Mouse (Mus musculus) gastrocnemius, postnatal 14 days (tissue): ENCODE data around the gene Ccdc9b. TPM values are rescaled to one million over a fixed set of nuclear protein-coding genes. Genes with fewer than 3 reads are reported as not detected.
A peak's percentile ranks its signal among the peaks of the same experiment; 100 is the strongest.

Source experiments
- DNase-seq: peaks from one replicate; pipeline ENCODE4 v3.0.0; 2021; ENCODE audit warnings: mixed read lengths
- intact Hi-C: fragments of 180-260 bp; cut with DNase I; formaldehyde crosslinking; loops from one replicate; pipeline ENCODE4 v1.15.1; 2025; ENCODE audit warnings: low total_unique reads
- total RNA-seq, 2 experiments: library from RNA; stranded (reverse); gene quantifications; 2 replicates each; pipeline ENCODE4 v1.2.3; 2021

Gene Ccdc9b
- total RNA-seq, 2 experiments from 2014 or later, result 6.8 to 6.9 TPM

DNA sequence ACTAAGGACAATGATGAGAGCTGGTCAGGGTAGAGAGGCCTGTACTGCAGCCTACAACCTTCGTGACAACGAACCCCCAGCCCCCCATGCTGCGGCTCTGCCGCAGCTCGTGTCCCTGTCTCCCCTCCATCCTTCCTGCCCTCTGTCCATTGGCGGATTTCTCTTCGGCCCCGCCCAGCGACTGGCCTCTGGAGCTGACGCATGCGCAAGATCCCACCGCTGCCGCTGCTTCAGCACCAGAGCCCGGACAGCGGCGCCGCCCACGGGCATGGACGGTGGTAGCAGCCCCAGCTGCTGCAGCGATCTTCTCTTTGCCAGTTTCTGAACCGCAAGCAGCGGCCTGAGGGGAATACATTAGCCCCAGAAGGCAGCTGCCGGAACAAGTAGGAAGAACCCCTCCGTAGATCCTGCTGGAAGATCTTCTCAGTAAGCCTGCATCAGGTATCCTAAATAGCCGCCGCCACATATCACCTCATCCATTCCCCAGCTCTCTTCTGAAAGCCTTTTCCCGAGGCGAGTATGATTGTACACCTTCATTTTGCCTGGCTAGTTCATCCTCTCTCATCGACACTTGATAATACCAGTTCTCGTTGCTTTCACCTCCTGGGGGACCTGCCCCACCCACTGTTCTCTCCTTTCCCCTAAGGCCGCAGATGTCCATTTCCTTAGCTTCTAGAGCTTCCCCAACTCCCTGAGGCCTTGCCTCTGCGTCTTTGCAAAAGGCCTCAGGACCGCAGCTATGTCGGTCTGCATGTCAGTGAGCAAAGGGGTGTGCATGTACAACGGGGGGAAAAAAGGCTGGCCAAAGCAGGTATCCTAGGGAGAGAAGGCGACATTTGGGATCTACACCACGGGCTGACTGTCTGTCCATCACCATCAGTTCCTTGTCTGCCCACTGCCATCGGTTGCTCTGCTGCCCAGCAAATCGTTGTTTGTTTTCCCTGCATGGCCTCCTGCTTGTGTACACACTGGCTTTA lies 17.3 kb upstream of the Ccdc9b start, which contains the start of gene Disp2:
TSS of gene Disp2 (plus strand) at position 216 of the 977 bp plus-strand sequence.
- intact Hi-C loops, result loop anchor here (5.0 to 10.0 kb wide), 2 partner anchors 75 to 103 kb away; partner anchors contain the start of gene Ankrd63
- DNase-seq, result peak; percentile 93

DNA sequence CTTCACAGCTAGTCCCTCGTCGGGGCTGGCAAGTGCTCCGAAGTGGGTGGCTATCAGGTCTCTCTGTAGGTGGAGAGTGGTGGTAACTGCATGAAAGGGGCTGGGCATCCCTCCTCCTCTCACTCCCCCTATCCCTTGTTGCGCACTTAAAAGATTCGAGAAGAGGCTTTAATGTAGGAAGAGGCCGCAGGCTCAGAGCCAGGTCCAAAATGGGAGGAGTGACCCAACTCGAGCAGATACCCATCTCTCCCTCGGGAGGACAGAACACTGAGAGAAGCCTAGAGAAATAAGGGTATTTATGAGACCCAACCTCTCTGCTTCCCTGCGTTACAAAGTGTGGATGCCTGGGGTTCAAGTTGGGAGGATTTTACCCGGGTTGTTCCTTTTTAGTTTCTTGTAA lies 16.6 kb upstream of the Ccdc9b start:
- no peak for DNase-seq
- intact Hi-C loops, result no loop called here

GRCm38 (mm10) chr2:118778418-118778817 lies 16.0 kb upstream of the Ccdc9b start:
- intact Hi-C loops, result no loop called here
- DNase-seq, result no peak

- DNase-seq, result no peak
- intact Hi-C loops, result no loop called here
These were observed 13.8 kb upstream of the Ccdc9b start for GRCm38 (mm10) chr2:118776295-118776694.

GRCm38 (mm10) chr2:118775846-118776245 lies 13.4 kb upstream of the Ccdc9b start:
- intact Hi-C loops, result no loop called here
- no peak for DNase-seq

GRCm38 (mm10) chr2:118775396-118775795 lies 12.9 kb upstream of the Ccdc9b start:
- intact Hi-C loops, result no loop called here
- DNase-seq, result no peak

GRCm38 (mm10) chr2:118774536-118774935 lies 12.1 kb upstream of the Ccdc9b start:
- intact Hi-C loops, result no loop called here
- DNase-seq, result no peak

GRCm38 (mm10) chr2:118772158-118772874 lies 9.9 kb upstream of the Ccdc9b start, which contains the start of gene Phgr1:
Gene Phgr1, plus strand, starts transcription at chr2:118772769.
- intact Hi-C loops, result no loop called here
- no peak for DNase-seq

DNA sequence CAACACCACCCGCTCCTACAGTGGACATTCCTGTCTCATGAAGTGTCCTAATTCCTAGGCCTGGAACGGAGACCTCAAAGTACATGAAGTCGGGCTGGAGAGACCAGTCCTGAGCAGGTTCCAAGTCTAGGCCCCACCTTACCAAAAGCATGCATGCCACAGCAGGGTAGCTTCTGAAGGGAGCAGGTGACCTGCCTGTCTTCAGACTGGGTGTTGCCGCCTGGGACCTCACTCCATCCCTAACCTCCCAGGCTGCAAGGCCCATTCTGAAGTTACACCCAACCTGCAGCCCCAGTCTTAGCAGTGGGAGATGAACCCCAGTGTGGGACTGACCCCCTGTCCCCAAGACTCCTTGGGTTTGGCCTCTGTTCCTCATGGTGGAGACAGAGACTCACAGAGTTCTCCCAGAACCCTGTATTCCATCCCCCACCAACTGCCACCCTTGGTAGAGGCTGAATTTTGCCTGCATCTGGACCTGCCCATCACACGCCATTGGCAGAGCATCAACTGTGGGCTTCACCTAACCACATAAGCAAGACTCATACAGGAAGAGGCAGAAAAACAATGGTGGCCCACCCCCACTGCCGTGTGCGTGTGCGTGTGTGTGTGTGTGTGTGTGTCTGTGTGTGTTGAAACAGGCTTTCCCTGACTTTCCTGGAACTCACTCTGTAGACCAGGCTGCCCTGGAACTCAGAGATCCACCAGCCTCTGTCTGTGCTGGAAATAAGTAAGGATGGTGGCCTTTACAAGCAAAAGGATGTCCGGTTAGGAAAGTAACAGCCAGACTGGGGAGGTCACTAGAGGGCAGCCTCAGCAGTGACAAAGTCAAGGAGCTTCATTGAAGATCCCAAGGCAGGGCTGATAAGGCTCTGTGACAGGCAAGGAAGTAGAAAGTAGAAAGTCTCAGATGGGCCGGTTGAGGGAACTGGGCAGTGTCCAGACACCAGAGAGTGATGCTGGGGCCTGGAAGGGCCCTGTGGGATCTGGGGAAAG lies 3.9 kb upstream of the Ccdc9b start:
- intact Hi-C loops, result no loop called here
- DNase-seq, result no peak

GRCm38 (mm10) chr2:118764875-118765274 lies 2.4 kb upstream of the Ccdc9b start:
- intact Hi-C loops, result no loop called here
- DNase-seq, result no peak

GRCm38 (mm10) chr2:118764094-118764831 lies 1.8 kb upstream of the Ccdc9b start:
- DNase-seq, result no peak
- intact Hi-C loops, result no loop called here

GRCm38 (mm10) chr2:118763469-118763868 lies 1.0 kb upstream of the Ccdc9b start:
- intact Hi-C loops, result no loop called here
- no peak for DNase-seq

DNA sequence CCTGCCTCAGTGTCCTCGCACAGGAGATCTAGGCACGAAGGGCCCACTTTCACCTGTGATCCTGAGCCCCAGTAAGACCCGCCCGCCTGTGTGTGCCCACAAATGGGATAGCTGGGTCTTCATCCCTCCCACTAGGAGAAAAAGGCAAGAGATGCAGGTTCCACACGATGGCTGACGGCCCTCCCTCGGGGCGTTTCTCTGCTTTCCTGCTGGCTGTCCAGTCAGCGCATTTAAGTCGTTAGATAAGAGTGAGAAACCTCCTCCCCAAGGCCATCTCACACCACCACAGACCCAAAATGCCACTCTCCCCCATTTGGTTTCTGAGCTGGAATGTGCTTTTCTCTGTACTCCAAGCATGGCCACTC lies 305 bp upstream of the Ccdc9b start:
- intact Hi-C loops, result no loop called here
- no peak for DNase-seq

DNA sequence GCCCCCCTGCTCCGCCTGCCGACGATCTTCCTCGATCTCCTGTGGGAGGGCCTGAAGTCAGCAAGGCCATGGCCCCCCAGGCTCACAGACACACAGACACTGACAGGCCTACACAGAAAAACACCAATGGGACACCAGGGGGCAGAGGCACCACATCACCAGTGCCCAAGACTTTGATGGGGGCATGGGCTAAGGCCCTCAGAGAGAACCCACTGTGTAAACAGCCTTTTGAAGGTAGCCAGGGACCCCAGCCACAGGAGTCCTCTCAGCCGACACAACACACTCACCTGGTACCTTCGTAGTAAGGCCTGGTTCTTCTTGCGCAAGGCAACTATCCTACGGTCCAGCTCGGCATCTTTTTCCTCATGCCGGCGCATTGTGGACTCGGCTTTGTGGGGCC lies 1.1 kb downstream of the Ccdc9b start:
- intact Hi-C loops, result no loop called here

GRCm38 (mm10) chr2:118760311-118761025 lies 2.0 kb downstream of the Ccdc9b start:
- DNase-seq, result no peak
- intact Hi-C loops, result no loop called here

More for the DNA sequence above, 1.1 kb downstream of the Ccdc9b start:
- no peak for DNase-seq

GRCm38 (mm10) chr2:118759828-118760227 lies 2.6 kb downstream of the Ccdc9b start:
- no peak for DNase-seq
- intact Hi-C loops, result no loop called here

DNA sequence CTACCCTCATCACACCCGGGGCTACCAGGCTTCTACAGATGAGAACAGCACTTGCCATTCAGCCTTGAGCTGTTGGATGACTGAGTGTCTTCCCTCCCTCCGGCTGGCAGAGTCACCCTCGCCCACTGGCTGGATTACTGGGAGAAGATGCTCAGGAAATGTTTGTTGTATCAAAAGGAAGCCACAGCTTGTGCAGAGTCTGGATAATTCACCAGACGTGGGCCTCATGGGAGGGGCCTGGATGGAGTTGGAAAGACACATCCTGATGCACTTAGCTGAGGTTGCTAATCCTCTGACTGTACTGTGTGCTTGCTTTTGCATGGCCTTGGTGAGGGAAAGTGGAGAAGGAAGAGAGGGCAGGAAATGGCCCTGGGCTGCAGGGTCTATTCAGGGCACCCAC lies 6.4 kb downstream of the Ccdc9b start:
- intact Hi-C loops, result no loop called here
- DNase-seq, result no peak

- intact Hi-C loops, result no loop called here
- DNase-seq, result no peak
These were observed 7.1 kb downstream of the Ccdc9b start for GRCm38 (mm10) chr2:118755407-118755806.
